Mouse (Mus musculus): ENCODE measurements at regions not wholly inside any gene's neighbourhood (a gene's known extent, or its start where the extent isn't known, plus 50 kb on each side); places are given as distances from the start of the nearest gene placed in this dataset.
A peak's percentile ranks its signal among the peaks of the same experiment; 100 is the strongest.

GRCm38 (mm10) chr3:15243584-15243983, 88.5 kb downstream of the Gm9733 start:
- Histone ChIP-seq H3K9me3 (ENCODE audit: low read length) (no peaks in the 10 kb centered on the region), H3K27ac (ENCODE audit: low read depth, low read length) (no peak overlapping the region), H3K27me3 (ENCODE audit: insufficient read depth, low read length) (no peaks in the 10 kb centered on the region), H3K4me3 (ENCODE audit: low read depth, low read length) (no peak overlapping the region), H3K36me3 (ENCODE audit: insufficient read depth) (no peaks in the 10 kb centered on the region), H3K9ac (no peak overlapping the region), H3K4me1 (ENCODE audit: insufficient read depth) (no peaks in the 10 kb centered on the region), H3K4me2 (ENCODE audit: low read depth) (no peak overlapping the region)
- DNase-seq = no peak
- TF ChIP-seq CTCF (IDR thresholded peaks at IDR 0.05; ENCODE audit: low read depth) = no peak
- WGBS = 78% methylated on average over 5 of the region's 5 CpGs
- ATAC-seq = no peak

GRCm38 (mm10) chr3:15244999-15245398, 87.1 kb downstream of the Gm9733 start:
- Histone ChIP-seq H3K4me2 (ENCODE audit: low read depth) (no peak overlapping the region), H3K36me3 (ENCODE audit: insufficient read depth) (no peaks in the 10 kb centered on the region), H3K27ac (ENCODE audit: low read depth, low read length) (no peak overlapping the region), H3K4me3 (ENCODE audit: low read depth, low read length) (no peak overlapping the region), H3K27me3 (ENCODE audit: insufficient read depth, low read length) (no peaks in the 10 kb centered on the region), H3K9ac (no peak overlapping the region), H3K4me1 (ENCODE audit: insufficient read depth) (no peaks in the 10 kb centered on the region), H3K9me3 (ENCODE audit: low read length) (no peaks in the 10 kb centered on the region)
- WGBS = 20% methylated on average over 6 of the region's 6 CpGs
- DNase-seq (peak; percentile 71), ATAC-seq (peak; percentile 62; the same call in 1 of the 2 replicates)
- peak; percentile 87 for TF ChIP-seq CTCF (IDR thresholded peaks at IDR 0.05; ENCODE audit: low read depth)
